Mouse (Mus musculus) left cerebral cortex, adult 18-20 months (tissue): ENCODE data around the gene Hoxa11. TPM values are rescaled to one million over a fixed set of nuclear protein-coding genes. Genes with fewer than 3 reads are reported as not detected.

Experiments used
- DNase-seq, 2 experiments: peaks; one replicate each; pipeline ENCODE4 v3.0.0; 2021 to 2022; ENCODE audit warnings: low spot score in 2 of 2, mixed read lengths in 1 of 2
- long read RNA-seq, 2 experiments: library from polyadenylated mRNA; stranded (forward); transcript quantifications; one replicate each; pipeline ENCODE4 v2.0.0; 2021
- total RNA-seq, 2 experiments: library from RNA; stranded (reverse); gene quantifications; 2 replicates each; pipeline ENCODE4 v1.2.3; 2021

The Hoxa11 gene
- not detected for total RNA-seq
- long read RNA-seq, experiment 1, result 0 reads
- long read RNA-seq, experiment 2, result 0 reads

GRCm38 (mm10) chr6:52245757-52246142 lies at the start of gene Hoxa11:
Gene Hoxa11, minus strand, starts transcription at chr6:52245810.
- no peak for DNase-seq

GRCm38 (mm10) chr6:52294616-52295015 lies 49.0 kb upstream of the Hoxa11 start:
- no peak for DNase-seq

GRCm38 (mm10) chr6:52292328-52292727 lies 46.7 kb upstream of the Hoxa11 start:
- DNase-seq, result no peak

- no peak for DNase-seq
These were observed 45.6 kb upstream of the Hoxa11 start for GRCm38 (mm10) chr6:52291021-52291860.

GRCm38 (mm10) chr6:52290186-52290585 lies 44.6 kb upstream of the Hoxa11 start:
- DNase-seq, result no peak

- DNase-seq, result no peak
These were observed 38.3 kb upstream of the Hoxa11 start for GRCm38 (mm10) chr6:52283896-52284295.

- DNase-seq, result no peak
These were observed 35.5 kb upstream of the Hoxa11 start for GRCm38 (mm10) chr6:52281084-52281483.

GRCm38 (mm10) chr6:52276920-52277319 lies 31.3 kb upstream of the Hoxa11 start:
- DNase-seq, result no peak

- no peak for DNase-seq
These were observed 30.8 kb upstream of the Hoxa11 start for GRCm38 (mm10) chr6:52276382-52276781.

GRCm38 (mm10) chr6:52275563-52276280 lies 30.1 kb upstream of the Hoxa11 start:
- DNase-seq, result no peak

GRCm38 (mm10) chr6:52274576-52274975 lies 29.0 kb upstream of the Hoxa11 start:
- no peak for DNase-seq

GRCm38 (mm10) chr6:52273656-52274280 lies 28.2 kb upstream of the Hoxa11 start:
- DNase-seq, result no peak

GRCm38 (mm10) chr6:52272766-52273655 lies 27.4 kb upstream of the Hoxa11 start:
- no peak for DNase-seq

- peak; percentile 62 to 68 for DNase-seq
These were observed 25.2 kb upstream of the Hoxa11 start for GRCm38 (mm10) chr6:52270494-52271480.

- DNase-seq, result no peak
These were observed 23.1 kb upstream of the Hoxa11 start for GRCm38 (mm10) chr6:52268756-52269155.

GRCm38 (mm10) chr6:52268341-52268740 lies 22.7 kb upstream of the Hoxa11 start:
- DNase-seq, result no peak

GRCm38 (mm10) chr6:52267691-52268090 lies 22.1 kb upstream of the Hoxa11 start:
- no peak for DNase-seq

- no peak for DNase-seq
These were observed 21.6 kb upstream of the Hoxa11 start for GRCm38 (mm10) chr6:52267221-52267620.

GRCm38 (mm10) chr6:52266666-52266985 lies 21.0 kb upstream of the Hoxa11 start:
- no peak for DNase-seq
